Mouse (Mus musculus) fat pad, adult 2 months (tissue): Measurements from ENCODE around the gene Tmem115.

Experiments
- DNase-seq: peaks from one replicate; pipeline ENCODE4 v3.0.0-alpha.2; 2011; ENCODE audit warnings: low read depth, low spot score; ENCODE audit errors: extremely low read depth

The Tmem115 gene

DNA sequence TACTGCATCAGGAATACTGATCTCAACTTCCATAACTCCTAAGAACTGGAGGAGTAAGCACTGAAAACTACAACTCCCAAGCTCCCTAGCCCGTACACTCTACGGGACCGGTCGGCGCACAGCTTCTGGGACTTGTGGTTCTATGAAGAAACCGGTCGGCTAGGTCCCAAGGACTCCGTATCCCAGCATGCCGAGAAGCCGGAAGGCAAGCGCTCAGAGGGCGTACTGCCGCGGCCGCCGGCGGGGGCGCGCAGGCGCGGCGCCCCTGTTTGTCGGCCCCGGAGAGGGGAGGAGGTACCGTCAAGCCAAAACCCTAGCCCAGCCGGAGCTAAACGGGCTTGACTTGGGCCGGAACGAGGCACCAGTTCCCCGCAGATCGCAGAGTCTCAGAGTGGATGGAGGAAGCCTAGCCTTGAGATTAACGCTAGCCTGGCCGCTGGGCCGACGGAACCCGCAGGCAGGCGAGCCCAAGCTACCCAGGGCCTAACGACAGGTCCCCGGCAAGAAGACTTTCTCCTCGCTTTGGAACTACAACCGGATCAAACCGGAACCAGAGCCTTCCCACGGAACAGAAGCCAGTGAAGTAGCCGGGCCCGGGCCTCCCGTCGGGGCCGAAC, at the start of gene Tmem115:
Gene Tmem115, plus strand, starts transcription at position 155 of the 617 bp plus-strand sequence.
- DNase-seq: peak; percentile 99

- no peak for DNase-seq
Measured at GRCm38 (mm10) chr9:107484302-107484701, 49.4 kb upstream of the Tmem115 start.

DNA sequence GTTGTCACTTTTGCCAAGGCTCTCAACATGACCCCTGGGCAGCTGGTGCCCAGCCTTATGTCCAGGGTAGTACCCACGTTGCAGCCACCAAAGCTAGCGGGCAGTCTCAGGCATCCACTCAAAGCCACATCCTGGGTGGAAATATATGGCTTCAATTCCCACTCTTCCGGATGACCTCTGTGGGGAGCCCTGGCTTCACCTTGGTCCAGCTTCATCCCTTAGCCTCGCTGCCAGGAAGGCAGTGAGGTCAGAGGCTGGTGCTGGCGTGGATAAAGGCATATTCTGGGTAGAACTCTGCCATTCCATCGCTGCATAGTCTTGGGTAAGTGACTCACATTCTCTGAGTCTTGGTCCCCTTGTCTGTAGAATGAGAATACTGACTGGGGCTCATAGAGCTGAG, 49.0 kb upstream of the Tmem115 start:
- no peak for DNase-seq

DNA sequence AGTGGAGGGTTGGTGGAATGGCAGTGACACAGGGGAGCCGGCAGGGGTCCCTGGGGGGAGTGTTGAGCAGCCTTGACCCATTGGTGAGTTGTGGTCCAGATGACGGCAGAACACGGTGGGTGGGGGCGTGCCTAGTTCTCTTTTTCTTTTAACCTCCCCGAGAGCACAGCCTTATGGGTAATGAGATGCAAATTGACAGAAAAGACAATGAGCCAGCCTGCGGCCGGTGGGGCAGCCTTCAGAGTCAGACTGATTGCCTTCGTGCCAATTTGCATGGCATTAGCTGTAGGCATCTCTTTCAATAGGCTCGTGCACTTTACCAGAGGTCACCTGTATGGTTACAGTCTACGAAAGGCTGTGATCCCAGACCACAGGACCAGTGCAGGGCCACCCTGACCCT, 47.7 kb upstream of the Tmem115 start:
- DNase-seq: no peak

DNA sequence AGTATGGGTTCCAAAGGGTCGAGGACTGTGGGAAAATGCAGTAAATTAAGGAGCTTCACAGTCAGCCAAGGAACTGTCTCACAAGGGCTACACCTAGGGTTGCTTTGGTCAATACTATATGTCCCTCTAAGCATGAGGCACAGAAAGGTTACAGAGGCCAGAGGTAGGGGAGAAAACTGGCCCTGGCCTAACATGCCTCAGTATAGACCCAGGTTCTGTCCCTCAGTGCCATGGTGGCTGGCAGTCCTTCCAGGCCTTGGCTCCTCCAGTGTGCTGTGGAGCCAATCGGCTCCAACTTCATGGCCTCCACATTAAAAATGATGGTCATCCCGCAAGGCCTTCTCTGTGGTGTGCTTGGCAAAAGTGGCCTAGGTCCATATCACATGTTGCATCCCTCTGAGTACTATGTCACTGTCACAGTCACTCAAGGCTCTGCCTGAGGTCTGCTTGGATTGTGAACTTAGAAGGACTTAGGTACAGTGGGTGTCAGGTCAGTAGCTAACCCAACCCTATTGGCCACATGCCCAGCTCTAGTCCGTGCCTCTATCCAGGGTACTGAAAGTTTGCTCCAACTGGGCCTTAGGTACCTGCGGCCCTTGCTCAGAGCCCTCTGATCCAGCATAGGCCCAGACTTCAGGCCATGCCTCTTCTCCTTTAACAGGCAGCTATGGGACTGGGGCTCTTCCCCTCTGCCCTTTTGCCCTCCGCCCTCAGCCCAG, 47.1 kb upstream of the Tmem115 start:
- no peak for DNase-seq

GRCm38 (mm10) chr9:107490146-107490545, 43.6 kb upstream of the Tmem115 start:
- DNase-seq: no peak

- DNase-seq: no peak
Measured at GRCm38 (mm10) chr9:107490625-107491024, 43.1 kb upstream of the Tmem115 start.

DNA sequence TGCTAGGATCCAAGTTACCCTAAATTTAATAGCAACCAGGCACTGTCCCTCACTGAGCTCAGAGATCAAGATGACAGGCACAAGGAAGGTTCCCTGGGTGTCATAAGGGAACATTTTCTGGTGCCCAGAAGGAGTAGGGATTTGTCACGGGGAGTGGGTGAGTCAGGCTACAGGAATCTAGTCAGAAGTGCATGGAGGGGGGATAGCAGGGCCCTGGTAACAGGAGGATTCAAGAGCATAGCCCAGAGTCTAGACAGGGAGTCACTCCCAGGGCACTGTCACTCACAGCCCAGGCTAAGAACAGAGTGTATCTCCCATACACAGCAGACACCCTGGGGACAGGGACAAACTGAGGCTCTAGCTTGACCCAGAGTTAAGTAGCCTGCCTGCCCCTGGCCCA, 40.2 kb upstream of the Tmem115 start:
- DNase-seq: no peak

- no peak for DNase-seq
Measured at GRCm38 (mm10) chr9:107494238-107494637, 39.5 kb upstream of the Tmem115 start.

DNA sequence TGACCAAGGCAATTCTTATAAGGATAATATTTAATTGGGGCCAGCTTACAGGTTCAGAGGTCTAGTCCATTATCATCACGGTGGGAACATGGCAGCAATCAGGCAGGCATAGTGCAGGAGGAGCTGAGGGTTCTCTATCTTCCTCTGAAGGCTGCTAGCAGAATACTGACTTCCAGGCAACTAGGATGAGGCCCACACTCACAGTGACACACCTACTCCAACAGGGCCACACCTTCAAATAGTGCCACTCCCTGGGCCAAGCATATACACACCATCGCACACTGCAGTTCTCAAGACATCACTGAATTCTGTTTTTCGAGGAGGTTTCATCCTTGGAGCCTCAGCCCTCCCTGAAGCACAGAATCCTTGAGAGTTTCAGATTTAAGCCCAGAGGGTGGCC, 37.4 kb upstream of the Tmem115 start:
- DNase-seq: no peak

DNA sequence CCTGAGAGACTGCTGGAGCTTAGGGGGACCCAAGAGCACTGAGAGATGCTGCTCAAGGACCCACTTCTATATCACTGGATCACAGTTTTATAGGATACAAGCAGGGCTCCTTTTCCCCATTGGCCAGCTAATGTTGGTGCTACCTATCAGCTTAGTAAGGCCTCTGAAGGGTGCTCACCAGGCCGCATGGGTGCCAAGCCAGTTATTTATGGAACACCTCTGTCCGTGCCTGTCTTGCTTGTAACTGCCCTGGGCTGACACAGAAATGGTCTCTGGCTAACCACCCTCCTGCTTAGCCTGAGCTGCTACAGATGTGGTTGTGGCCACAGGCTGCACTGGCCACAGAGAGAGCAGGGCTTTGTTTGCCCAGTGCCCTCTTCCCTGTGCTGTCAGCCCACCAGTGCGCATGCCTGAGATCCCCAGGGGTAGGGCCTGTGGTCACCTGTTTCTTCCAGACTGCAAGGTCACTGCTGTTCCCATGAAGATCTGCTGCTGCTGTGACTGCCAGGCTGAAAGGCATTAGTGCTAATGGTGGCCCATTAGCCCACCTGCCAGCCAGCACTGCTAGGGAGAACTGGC, 32.9 kb upstream of the Tmem115 start:
- DNase-seq: no peak

GRCm38 (mm10) chr9:107502131-107502846, 31.5 kb upstream of the Tmem115 start:
- DNase-seq: no peak

GRCm38 (mm10) chr9:107504662-107505537, 28.8 kb upstream of the Tmem115 start:
- DNase-seq: no peak

DNA sequence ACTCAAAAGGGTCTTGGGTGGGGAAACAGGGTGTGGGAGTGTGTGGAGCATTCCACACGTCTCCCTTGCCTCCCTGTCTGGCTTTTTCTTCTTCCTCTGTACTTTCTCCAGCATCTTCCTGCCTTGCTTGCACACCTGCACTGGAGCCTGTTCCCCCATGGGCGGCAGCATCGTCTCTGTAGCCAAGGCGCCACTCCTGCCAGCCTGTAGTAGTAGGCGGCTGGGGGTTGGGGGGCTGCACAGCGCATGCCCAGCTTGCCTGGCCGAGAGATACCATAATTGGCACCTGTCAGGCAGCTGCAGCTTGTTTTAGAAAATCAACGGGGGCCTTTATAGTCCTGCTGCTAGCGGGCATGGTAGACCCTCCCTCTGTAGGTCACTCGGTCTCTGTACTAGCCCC, 25.5 kb upstream of the Tmem115 start:
- no peak for DNase-seq

DNA sequence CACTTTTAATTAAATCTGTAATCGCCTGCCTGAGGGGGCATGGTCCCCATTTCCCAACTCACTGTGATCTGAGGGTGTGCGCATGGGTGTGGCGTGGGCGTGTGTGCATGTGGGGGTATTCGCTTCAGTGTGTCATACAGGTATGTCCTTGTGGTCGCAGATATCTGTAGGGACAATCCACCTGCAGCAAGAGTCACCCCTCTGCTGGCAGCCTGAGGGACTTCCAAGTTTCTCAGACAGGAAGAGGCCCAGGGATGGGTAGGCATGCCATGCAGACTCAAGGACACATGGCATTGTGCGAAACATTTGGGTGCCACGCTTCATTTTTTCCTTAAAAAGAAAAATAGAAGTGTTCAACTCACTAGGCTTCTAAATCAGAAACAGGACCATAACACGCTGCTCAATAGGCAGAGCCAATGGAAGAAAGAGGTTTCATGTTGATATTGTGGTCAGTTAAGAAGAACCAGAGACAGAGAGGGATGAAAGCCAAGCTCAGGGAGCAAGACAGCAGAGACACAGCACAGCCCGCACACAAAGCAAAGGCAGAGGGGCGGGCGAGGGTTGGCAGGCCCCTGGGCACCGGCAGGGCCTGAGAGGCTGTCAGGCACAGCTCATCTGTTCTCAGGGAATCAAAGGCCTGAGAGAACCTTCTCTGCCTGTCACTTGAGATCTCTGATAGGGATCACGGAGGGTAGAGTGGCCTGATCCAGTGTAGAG, 23.2 kb upstream of the Tmem115 start:
- DNase-seq: no peak

DNA sequence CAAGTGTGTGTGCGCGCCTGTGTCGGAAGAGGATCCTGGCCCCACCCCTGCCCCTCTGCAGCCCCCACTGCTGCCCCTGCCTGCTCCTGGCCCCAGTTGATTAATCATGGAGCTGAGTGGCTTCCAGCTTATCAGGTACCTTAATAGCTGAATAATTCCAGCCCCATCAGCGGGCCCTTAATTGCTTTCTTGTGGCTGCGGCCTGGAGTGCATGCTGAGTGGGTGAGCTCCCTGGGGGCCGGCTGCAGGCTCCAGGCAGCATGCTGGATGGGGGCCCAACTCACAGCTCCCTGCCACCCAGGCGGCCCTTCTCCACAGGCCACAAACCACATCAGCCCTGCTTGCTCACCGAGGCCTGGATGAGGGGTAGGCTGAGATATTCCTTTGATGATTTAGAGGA, 22.3 kb upstream of the Tmem115 start:
- DNase-seq: no peak

- DNase-seq: no peak
Measured at GRCm38 (mm10) chr9:107512326-107512725, 21.4 kb upstream of the Tmem115 start.

DNA sequence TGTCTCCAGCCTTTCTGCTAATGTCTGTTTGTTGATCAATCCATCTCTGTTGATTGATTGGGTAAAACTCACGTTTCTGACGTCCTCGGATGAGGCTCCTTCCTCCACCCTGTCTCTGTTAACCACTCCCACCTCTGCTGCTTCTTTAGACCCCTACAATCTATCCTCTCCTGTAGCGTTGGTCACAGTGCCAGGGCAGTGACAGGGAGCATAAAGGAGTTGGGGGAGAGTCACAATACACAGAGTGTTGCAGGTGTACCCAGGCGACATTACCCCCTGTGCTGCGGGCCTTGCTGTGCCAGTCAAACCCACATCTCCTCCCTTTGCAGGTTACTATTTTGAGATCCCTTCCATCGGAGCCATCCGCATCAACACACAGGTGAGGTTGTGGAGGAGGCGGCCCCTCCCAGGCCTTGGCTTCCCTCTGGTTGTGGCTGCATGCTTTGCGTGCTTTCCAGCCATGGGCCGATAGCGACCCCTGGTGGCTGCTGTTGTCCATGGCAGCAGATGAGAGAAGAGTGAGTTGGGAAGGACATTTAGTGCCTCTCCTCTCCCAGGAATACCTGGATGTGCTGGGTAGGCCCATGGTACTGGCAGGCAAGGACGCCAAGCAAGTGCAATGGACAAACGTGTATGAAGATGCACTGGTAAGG, 19.3 kb upstream of the Tmem115 start:
- DNase-seq: no peak

DNA sequence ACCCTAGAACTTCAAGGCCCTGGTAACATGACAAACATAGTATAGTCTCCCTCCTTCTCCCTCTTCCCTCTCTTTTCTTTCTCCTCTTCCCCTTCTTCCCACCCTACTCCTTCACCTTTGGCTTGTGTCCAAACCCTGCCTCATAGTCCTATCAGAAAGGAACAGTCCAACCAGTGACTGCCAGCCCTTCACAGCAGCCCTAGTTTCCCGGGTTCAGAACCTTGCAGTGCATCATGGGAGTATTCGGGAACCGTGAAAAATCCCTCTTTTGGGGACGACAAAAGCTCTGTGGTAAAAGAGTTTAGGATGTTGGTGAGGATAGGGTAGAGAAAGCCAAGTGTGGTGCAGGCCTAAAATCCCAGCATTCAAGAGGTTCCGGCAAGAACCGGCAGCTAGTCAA, 13.4 kb upstream of the Tmem115 start:
- no peak for DNase-seq

- no peak for DNase-seq
Measured at GRCm38 (mm10) chr9:107521190-107521589, 12.6 kb upstream of the Tmem115 start.
